Mouse (Mus musculus): ENCODE measurements around the gene Gm10408. TPM values are rescaled to one million over a fixed set of nuclear protein-coding genes. Genes with fewer than 3 reads are reported as not detected.

Gm10408 gene
- polyA plus RNA-seq (2012; rRNA removed): not detected in 2 replicates

GRCm38 (mm10) chr14:3449079-3449478 lies at the start of gene Gm10408:
Gene Gm10408 (plus strand): TSS chr14:3449379.

GRCm38 (mm10) chr14:3412314-3412713 lies 36.9 kb upstream of the Gm10408 start, which contains the start of gene Gm10409:
Gene Gm10409 (plus strand): TSS chr14:3412614.

GRCm38 (mm10) chr14:3427803-3428202 lies 21.4 kb upstream of the Gm10408 start, which contains the start of gene Gm3005:
Gene Gm3005 (plus strand): TSS chr14:3428103.

Other genes with a start within 250 kb of the Gm10408 start
- gene D830030K20Rik, start 240.9 kb upstream of the Gm10408 start, polyA plus RNA-seq (2012; rRNA removed): 0.14 TPM in 1 of 2 replicates, not detected in the other
- gene Gm2956, start 116.8 kb upstream of the Gm10408 start, polyA plus RNA-seq (2012; rRNA removed): not detected in 2 replicates
- gene Gm10413, start 54.3 kb upstream of the Gm10408 start, polyA plus RNA-seq (2012; rRNA removed): not detected in 2 replicates
- gene Gm10409, start 36.8 kb upstream of the Gm10408 start, polyA plus RNA-seq (2012; rRNA removed): not detected in 2 replicates
- gene Gm3005, start 21.3 kb upstream of the Gm10408 start, polyA plus RNA-seq (2012; rRNA removed): not detected in 2 replicates
- not detected in 2 replicates for gene Gm3012, start 185.1 kb downstream of the Gm10408 start, polyA plus RNA-seq (2012; rRNA removed)
- not detected in 2 replicates for gene Gm3020, start 202.7 kb downstream of the Gm10408 start, polyA plus RNA-seq (2012; rRNA removed)
- gene Gm3043, start 239.4 kb downstream of the Gm10408 start, polyA plus RNA-seq (2012; rRNA removed): not detected in 2 replicates

Measured in ovary, adult 2 months (tissue).